Mouse (Mus musculus): Measurements from ENCODE around the gene Pbp2.

Gene Pbp2

GRCm38 (mm10) chr6:135302421-135303125 is 7.6 kb downstream of the Pbp2 start:
- DNase-seq (ENCODE audit: low spot score in 2 of 2) = no peak

GRCm38 (mm10) chr6:135300469-135300868 is 9.7 kb downstream of the Pbp2 start:
- no peak for DNase-seq (ENCODE audit: low spot score in 2 of 2)

- DNase-seq (ENCODE audit: low spot score in 2 of 2) = no peak
These were observed 11.1 kb downstream of the Pbp2 start for GRCm38 (mm10) chr6:135299024-135299550.

GRCm38 (mm10) chr6:135297570-135297969 is 12.6 kb downstream of the Pbp2 start:
- DNase-seq (ENCODE audit: low spot score in 2 of 2) = no peak

- DNase-seq (ENCODE audit: low spot score in 2 of 2) = peak in 1 of 2 experiments; percentile 14
These were observed 13.9 kb downstream of the Pbp2 start for GRCm38 (mm10) chr6:135296267-135296666.

- peak in 1 of 2 experiments; percentile 20 for DNase-seq (ENCODE audit: low spot score in 2 of 2)
These were observed 14.9 kb downstream of the Pbp2 start for GRCm38 (mm10) chr6:135295082-135295861.

- no peak for DNase-seq (ENCODE audit: low spot score in 2 of 2)
These were observed 16.1 kb downstream of the Pbp2 start for GRCm38 (mm10) chr6:135294150-135294549.

GRCm38 (mm10) chr6:135292391-135292790 is 17.8 kb downstream of the Pbp2 start:
- DNase-seq (ENCODE audit: low spot score in 2 of 2) = no peak

GRCm38 (mm10) chr6:135279856-135280255 is 30.3 kb downstream of the Pbp2 start:
- DNase-seq (ENCODE audit: low spot score in 2 of 2) = no peak

- DNase-seq (ENCODE audit: low spot score in 2 of 2) = no peak
These were observed 30.9 kb downstream of the Pbp2 start for GRCm38 (mm10) chr6:135279286-135279685.

- no peak for DNase-seq (ENCODE audit: low spot score in 2 of 2)
These were observed 31.9 kb downstream of the Pbp2 start for GRCm38 (mm10) chr6:135278302-135278701.

GRCm38 (mm10) chr6:135276474-135277295 is 33.5 kb downstream of the Pbp2 start:
- DNase-seq (ENCODE audit: low spot score in 2 of 2) = no peak

- DNase-seq (ENCODE audit: low spot score in 2 of 2) = no peak
These were observed 35.0 kb downstream of the Pbp2 start for GRCm38 (mm10) chr6:135275231-135275630.

- DNase-seq (ENCODE audit: low spot score in 2 of 2) = no peak
These were observed 37.1 kb downstream of the Pbp2 start for GRCm38 (mm10) chr6:135273066-135273465.

- DNase-seq (ENCODE audit: low spot score in 2 of 2) = no peak
These were observed 38.4 kb downstream of the Pbp2 start for GRCm38 (mm10) chr6:135271761-135272160.

GRCm38 (mm10) chr6:135269626-135270025 is 40.6 kb downstream of the Pbp2 start:
- DNase-seq (ENCODE audit: low spot score in 2 of 2) = no peak

- no peak for DNase-seq (ENCODE audit: low spot score in 2 of 2)
These were observed 41.8 kb downstream of the Pbp2 start for GRCm38 (mm10) chr6:135268392-135268791.

- no peak for DNase-seq (ENCODE audit: low spot score in 2 of 2)
These were observed 43.0 kb downstream of the Pbp2 start for GRCm38 (mm10) chr6:135267221-135267620.

- no peak for DNase-seq (ENCODE audit: low spot score in 2 of 2)
These were observed 44.1 kb downstream of the Pbp2 start for GRCm38 (mm10) chr6:135266056-135266455.

- DNase-seq (ENCODE audit: low spot score in 2 of 2) = no peak
These were observed 46.1 kb downstream of the Pbp2 start for GRCm38 (mm10) chr6:135264136-135264535.

- DNase-seq (ENCODE audit: low spot score in 2 of 2) = no peak
These were observed 47.6 kb downstream of the Pbp2 start for GRCm38 (mm10) chr6:135262565-135262964.

GRCm38 (mm10) chr6:135261124-135261523 is 49.1 kb downstream of the Pbp2 start:
- no peak for DNase-seq (ENCODE audit: low spot score in 2 of 2)
